Mouse (Mus musculus) right cerebral cortex, postnatal 4 days (tissue): ENCODE measurements around the gene Slc9a3r2.
A peak's percentile ranks its signal among the peaks of the same experiment; 100 is the strongest.
"Not testable (repeated sequence)": the region's sequence is repeated elsewhere in the genome, so short reads cannot be mapped to it uniquely, and the experiment has no call there.

Source experiments
- DNase-seq: peaks from one replicate; pipeline ENCODE4 v3.0.0-alpha.2; 2022

The Slc9a3r2 gene

GRCm38 (mm10) chr17:24650070-24650616, at the start of gene Slc9a3r2:
Slc9a3r2 (minus strand) TSS chr17:24650327.
- peak; percentile 58 for DNase-seq

- DNase-seq, result no peak
Observed at GRCm38 (mm10) chr17:24699473-24699872, 49.3 kb upstream of the Slc9a3r2 start.

- no peak for DNase-seq
Observed at GRCm38 (mm10) chr17:24698715-24699114, 48.6 kb upstream of the Slc9a3r2 start.

GRCm38 (mm10) chr17:24697985-24698384, 47.9 kb upstream of the Slc9a3r2 start:
- no peak for DNase-seq

- DNase-seq, result peak; percentile 83
Observed at GRCm38 (mm10) chr17:24696011-24696697, 46.0 kb upstream of the Slc9a3r2 start, which contains the start of the genes Gfer and Noxo1. Gfer (minus strand) TSS chr17:24696156. Noxo1 (plus strand) TSS chr17:24696234.

GRCm38 (mm10) chr17:24695326-24696010, 45.3 kb upstream of the Slc9a3r2 start:
- no peak for DNase-seq

GRCm38 (mm10) chr17:24692385-24692784, 42.3 kb upstream of the Slc9a3r2 start:
- no peak for DNase-seq

GRCm38 (mm10) chr17:24689251-24690081, 39.3 kb upstream of the Slc9a3r2 start, which contains the start of gene Syngr3:
Syngr3 (minus strand) TSS chr17:24689955.
- peak; percentile 68 for DNase-seq

GRCm38 (mm10) chr17:24687599-24687998, 37.5 kb upstream of the Slc9a3r2 start:
- DNase-seq, result no peak

GRCm38 (mm10) chr17:24687146-24687595, 37.0 kb upstream of the Slc9a3r2 start:
- no peak for DNase-seq

GRCm38 (mm10) chr17:24686514-24686913, 36.4 kb upstream of the Slc9a3r2 start:
- DNase-seq, result no peak

GRCm38 (mm10) chr17:24677500-24678080, 27.5 kb upstream of the Slc9a3r2 start:
- DNase-seq, result no peak

GRCm38 (mm10) chr17:24676877-24677276, 26.8 kb upstream of the Slc9a3r2 start:
- DNase-seq, result no peak

- peak; percentile 77 for DNase-seq
Observed at GRCm38 (mm10) chr17:24676187-24676586, 26.1 kb upstream of the Slc9a3r2 start.

GRCm38 (mm10) chr17:24674277-24674676, 24.1 kb upstream of the Slc9a3r2 start:
- DNase-seq, result no peak

- DNase-seq, result no peak
Observed at GRCm38 (mm10) chr17:24672141-24672540, 22.0 kb upstream of the Slc9a3r2 start.

- DNase-seq, result no peak
Observed at GRCm38 (mm10) chr17:24671346-24671745, 21.2 kb upstream of the Slc9a3r2 start.

- DNase-seq, result no peak
Observed at GRCm38 (mm10) chr17:24670246-24670844, 20.2 kb upstream of the Slc9a3r2 start.

GRCm38 (mm10) chr17:24669545-24670245, 19.6 kb upstream of the Slc9a3r2 start, which contains the start of gene Zfp598:
Zfp598 (plus strand) TSS chr17:24669687.
- DNase-seq, result peak; percentile 91

- not testable (repeated sequence) for DNase-seq
Observed at GRCm38 (mm10) chr17:24669214-24669544, 19.1 kb upstream of the Slc9a3r2 start.

- DNase-seq, result no peak
Observed at GRCm38 (mm10) chr17:24667416-24667815, 17.3 kb upstream of the Slc9a3r2 start.
